Mouse (Mus musculus) megakaryocyte, embryonic 14.5 days (primary cell): Measurements from ENCODE around the gene Lbhd2.

ENCODE experiments used
- FLI1 ChIP-seq: IDR thresholded peaks from 2 replicates; pipeline ENCODE4 v1.6.1; 2012; ENCODE audit warnings: low read length, inconsistent platforms, mixed read lengths
- GATA1 ChIP-seq: IDR thresholded peaks from 3 replicates; pipeline ENCODE4 v1.6.1; 2012; ENCODE audit warnings: mixed read lengths, low read length, inconsistent platforms, borderline replicate concordance

GRCm38 (mm10) chr12:111424547-111424946 lies 17.9 kb downstream of the Lbhd2 start:
- TF ChIP-seq GATA1 (no peak), FLI1 (no peak)
